Comparison of ENCODE assay signal across 14 mouse cellular contexts in genomic region chr19:47512794-47513617, GRCm38 (mm10). TPM values are rescaled to one million over a fixed set of nuclear protein-coding genes. Genes with fewer than 3 reads are reported as not detected.
A peak's percentile ranks its signal among the peaks of the same experiment; 100 is the strongest.
DNase-seq lines count a peak whose midpoint lies in the region; ATAC-seq and TF ChIP-seq lines count a peak whose summit lies in the region.
"Had no signal": no experiment of that assay in that cellular context is flagged by ENCODE, and none has a peak within 500 bp of the region (broad histone marks: within the 10 kb centered on the region; RNA-seq: fewer than 3 reads in every experiment).

No protein-coding gene starts in this region.

- intact Hi-C loops in heart, postnatal 14 days (cut with DNase I): loop anchor here (2.0 to 10.0 kb wide), 2 partner anchors 24 to 412 kb away; partner anchors contain the start of gene Stn1

- WGBS in kidney, embryonic 16.5 days: 46% methylated on average over 21 of the region's 21 CpGs
- 88% methylated on average over 21 of the region's 21 CpGs for WGBS in hindbrain, embryonic 10.5 days

- TF ChIP-seq EP300 in MEL (IDR thresholded peaks at IDR 0.05; ENCODE audit: low read depth in 1 of 2, low read length in 2 of 2): no peak

- no peak overlapping the region for H3K4me2 ChIP-seq in kidney, embryonic 16.5 days (replicated peaks; ENCODE audit: low read depth, low read length)
- H3K4me2 ChIP-seq: limb, embryonic 12.5 days had no signal

- no peak for TF ChIP-seq RAD21 in MEL (IDR thresholded peaks at IDR 0.05; ENCODE audit: low read depth, low read length)

- peak; percentile 38 to 64 for DNase-seq in heart, adult 18-20 months
- no peak for DNase-seq in heart, postnatal 14 days
- DNase-seq in MEL (ENCODE audit: low read depth, low spot score): no peak
- peak; percentile 75 for DNase-seq in lung, postnatal 10 days
- DNase-seq in yolk sac, embryonic 10.5 days (ENCODE audit: low spot score): no peak
- DNase-seq in layer of hippocampus, adult 9-10 months (ENCODE audit: low spot score): no peak
- DNase-seq in hindbrain, embryonic 10.5 days (ENCODE audit: low spot score): no peak
- DNase-seq: adrenal gland, postnatal 25 days; embryo, embryonic 11 days; right cerebral cortex, adult 18-20 months had no signal

- no peaks in the 10 kb centered on the region for H3K27me3 ChIP-seq in MEL (ENCODE audit: control insufficient read depth in 1 of 2, insufficient read depth in 2 of 2, low read length in 2 of 2)
- no peaks in the 10 kb centered on the region for H3K27me3 ChIP-seq in kidney, embryonic 16.5 days (ENCODE audit: insufficient read depth, low read length)
- H3K27me3 ChIP-seq in hindbrain, embryonic 10.5 days (ENCODE audit: insufficient read depth, poor library complexity, severe bottlenecking): no peaks in the 10 kb centered on the region
- H3K27me3 ChIP-seq: limb, embryonic 12.5 days; megakaryocyte, embryonic 14.5 days had no signal

- no peak overlapping the region for H3K4me3 ChIP-seq in MEL (ENCODE audit: control insufficient read depth in 1 of 2, insufficient read depth in 1 of 2, low read depth in 2 of 2, low read length in 2 of 2)
- H3K4me3 ChIP-seq in kidney, embryonic 16.5 days (ENCODE audit: low read length): no peak overlapping the region
- no peak overlapping the region for H3K4me3 ChIP-seq in hindbrain, embryonic 10.5 days
- H3K4me3 ChIP-seq: limb, embryonic 12.5 days had no signal

- no peak for ATAC-seq in kidney, embryonic 16.5 days (ENCODE audit: low FRiP score, low TSS enrichment)
- ATAC-seq: hindbrain, postnatal 0 days had no signal

- peaks cover 23 to 31% of the 10 kb centered on the region in 2 experiments for H3K4me1 ChIP-seq in MEL (ENCODE audit: control insufficient read depth in 1 of 2, insufficient read depth in 2 of 2, low read length in 2 of 2)
- H3K4me1 ChIP-seq in kidney, embryonic 16.5 days (ENCODE audit: insufficient read depth, low read length): peaks cover 53% of the 10 kb centered on the region
- peaks cover 38% of the 10 kb centered on the region for H3K4me1 ChIP-seq in hindbrain, embryonic 10.5 days (replicated peaks)

- no peaks in the 10 kb centered on the region for H3K9me3 ChIP-seq in MEL (replicated peaks; ENCODE audit: insufficient read depth, low read length)
- no peaks in the 10 kb centered on the region for H3K9me3 ChIP-seq in kidney, embryonic 16.5 days (ENCODE audit: low read length)
- H3K9me3 ChIP-seq in hindbrain, embryonic 10.5 days: no peaks in the 10 kb centered on the region
- H3K9me3 ChIP-seq: limb, embryonic 12.5 days; megakaryocyte, embryonic 14.5 days had no signal

- peaks cover 3% of the 10 kb centered on the region; the same call in 1 of the 2 replicates for H3K79me2 ChIP-seq in MEL (ENCODE audit: control insufficient read depth, insufficient read depth, low read length, poor library complexity)

- H3K36me3 ChIP-seq in MEL (ENCODE audit: control insufficient read depth in 1 of 2, insufficient read depth in 2 of 2, low read length in 2 of 2): peaks cover 0 to 29% of the 10 kb centered on the region in 2 experiments; a peak in 2 of 4 replicates
- H3K36me3 ChIP-seq in kidney, embryonic 16.5 days (ENCODE audit: insufficient read depth, low read length): peaks cover 18% of the 10 kb centered on the region
- H3K36me3 ChIP-seq in hindbrain, embryonic 10.5 days: peaks cover 63% of the 10 kb centered on the region

- no peak overlapping the region for H3K9ac ChIP-seq in MEL (ENCODE audit: control insufficient read depth, low read depth, low read length, poor library complexity, severe bottlenecking)
- H3K9ac ChIP-seq in kidney, embryonic 16.5 days (replicated peaks; ENCODE audit: low read length): no peak overlapping the region
- H3K9ac ChIP-seq: limb, embryonic 12.5 days had no signal

- no peak for TF ChIP-seq CTCF in MEL (IDR thresholded peaks at IDR 0.05 in 2 of 3, conservative IDR thresholded peaks at IDR 0.05 in 1 of 3; ENCODE audit: control insufficient read depth in 1 of 3, insufficient read depth in 1 of 3, low read depth in 2 of 3, low read length in 3 of 3, poor library complexity in 1 of 3, severe bottlenecking in 1 of 3)

- H3K27ac ChIP-seq in MEL (ENCODE audit: control insufficient read depth, low read depth, low read length): no peak overlapping the region
- peak overlapping the region; percentile 7; the same call in 1 of the 2 replicates for H3K27ac ChIP-seq in kidney, embryonic 16.5 days (ENCODE audit: low read length)
- no peak overlapping the region for H3K27ac ChIP-seq in hindbrain, embryonic 10.5 days
- H3K27ac ChIP-seq: hindbrain, postnatal 0 days; limb, embryonic 12.5 days had no signal

- no peak for TF ChIP-seq POLR2A in MEL (IDR thresholded peaks at IDR 0.05; ENCODE audit: control insufficient read depth in 1 of 2, insufficient read depth in 1 of 2, low read depth in 1 of 2, low read length in 2 of 2, poor library complexity in 1 of 2)

TF ChIP-seq in MEL, 35 proteins besides CTCF, POLR2A, EP300 and RAD21:
- TF ChIP-seq ZNF384 (IDR thresholded peaks at IDR 0.05; ENCODE audit: low read depth, low read length): 0 out of 2 replicates have a peak, but pooled peaks have one; percentile 10
- no peak for TF ChIP-seq ZKSCAN1 (IDR thresholded peaks at IDR 0.05; ENCODE audit: low read depth, low read length)

RNA-seq across cellular contexts. Expression of gene Stn1, which starts 24.3 kb away (rescaled TPM):
- 10 to 100 TPM; 17.2 to 17.3 TPM for total RNA-seq in heart, adult 18-20 months (2021)
- 10 to 100 TPM; 17.3 to 17.8 TPM for total RNA-seq in heart, postnatal 14 days (2021)
- 9.7 and 10.2 TPM in 2 replicates for total RNA-seq in MEL (2012; rRNA removed)
- polyA plus RNA-seq in MEL (2012; ENCODE audit: insufficient read depth in 1 of 2, insufficient read length in 2 of 2, low read depth in 1 of 2, low replicate concordance in 2 of 2, missing spikeins in 1 of 2): 10 to 100 TPM in 1 of 2 experiments, not detected in 1; 13.6 TPM
- 54.8 and 58.9 TPM in 2 replicates for polyA plus RNA-seq in kidney, embryonic 16.5 days (2015; fragmentation: Nextera tagmentation; extraction: Ambion mirVana)
- polyA plus RNA-seq in hindbrain, embryonic 10.5 days (2016; fragmentation: Nextera tagmentation; extraction: Ambion mirVana): 60.9 and 63.5 TPM in 2 replicates

RNA-seq across cellular contexts. Expression of gene Sh3pxd2a, which starts 48.8 kb away (rescaled TPM):
- 10 to 100 TPM; 45.5 to 48.7 TPM for total RNA-seq in heart, adult 18-20 months (2021)
- total RNA-seq in heart, postnatal 14 days (2021): 10 to 100 TPM; 75.2 to 75.9 TPM
- total RNA-seq in MEL (2012; rRNA removed): 3.7 and 3.9 TPM in 2 replicates
- 10 to 100 TPM in 1 of 2 experiments, not detected in 1; 11.3 TPM for polyA plus RNA-seq in MEL (2012; ENCODE audit: insufficient read depth in 1 of 2, insufficient read length in 2 of 2, low read depth in 1 of 2, low replicate concordance in 2 of 2, missing spikeins in 1 of 2)
- 5.0 and 5.5 TPM in 2 replicates for polyA plus RNA-seq in kidney, embryonic 16.5 days (2015; fragmentation: Nextera tagmentation; extraction: Ambion mirVana)
- polyA plus RNA-seq in hindbrain, embryonic 10.5 days (2016; fragmentation: Nextera tagmentation; extraction: Ambion mirVana): 2.7 TPM in 2 replicates

Comparison
In these comparisons a context has a peak if more than half of its experiments do, and no peak if none do; other contexts are left out.
1. DNase-seq: peak in heart, adult 18-20 months (2 of 2) and lung, postnatal 10 days (single experiment); none in heart, postnatal 14 days (0 of 2), MEL (single experiment), yolk sac, embryonic 10.5 days (single experiment), layer of hippocampus, adult 9-10 months (single experiment) and hindbrain, embryonic 10.5 days (single experiment).